Mouse (Mus musculus): Measurements from ENCODE around the gene Ttll6. TPM values are rescaled to one million over a fixed set of nuclear protein-coding genes. Genes with fewer than 3 reads are reported as not detected.

Ttll6 gene
- polyA plus RNA-seq, 1 experiment from 2014 or later = not detected

- no peaks in the 10 kb centered on the region for H3K4me1 ChIP-seq
- H3K27me3 ChIP-seq (replicated peaks) = peaks cover 100% of the 10 kb centered on the region
- H3K9ac ChIP-seq = no peak overlapping the region
- under 1% methylated on average over 27 of the region's 27 CpGs for WGBS
- no peak overlapping the region for H3K4me3 ChIP-seq
- no peak overlapping the region for H3K27ac ChIP-seq (replicated peaks)
- no peak overlapping the region for H3K4me2 ChIP-seq
- peaks cover 3% of the 10 kb centered on the region; the same call in 1 of the 2 replicates for H3K9me3 ChIP-seq
- ATAC-seq (ENCODE audit: extremely low read depth, insufficient number of reproducible peaks, low FRiP score, low TSS enrichment) = no peak
- no peaks in the 10 kb centered on the region for H3K36me3 ChIP-seq
Measured at GRCm38 (mm10) chr11:96177546-96178174, 44.1 kb downstream of the Ttll6 start.

- under 1% methylated on average over 8 of the region's 8 CpGs for WGBS
- Histone ChIP-seq H3K9me3 (peaks cover 7% of the 10 kb centered on the region; the same call in 1 of the 2 replicates), H3K4me2 (no peak overlapping the region), H3K36me3 (no peaks in the 10 kb centered on the region), H3K27ac (replicated peaks) (no peak overlapping the region), H3K4me1 (no peaks in the 10 kb centered on the region), H3K9ac (no peak overlapping the region), H3K27me3 (replicated peaks) (peaks cover 100% of the 10 kb centered on the region), H3K4me3 (no peak overlapping the region)
- no peak for ATAC-seq (ENCODE audit: extremely low read depth, insufficient number of reproducible peaks, low FRiP score, low TSS enrichment)
Measured at GRCm38 (mm10) chr11:96178356-96178755, 44.8 kb downstream of the Ttll6 start.

- Histone ChIP-seq H3K9ac (no peak overlapping the region), H3K4me2 (no peak overlapping the region), H3K4me1 (no peaks in the 10 kb centered on the region), H3K27me3 (replicated peaks) (peaks cover 100% of the 10 kb centered on the region), H3K36me3 (no peaks in the 10 kb centered on the region), H3K9me3 (peaks cover 7% of the 10 kb centered on the region; the same call in 1 of the 2 replicates), H3K27ac (replicated peaks) (no peak overlapping the region), H3K4me3 (no peak overlapping the region)
- no peak for ATAC-seq (ENCODE audit: extremely low read depth, insufficient number of reproducible peaks, low FRiP score, low TSS enrichment)
- WGBS = 0% methylated on average over 6 of the region's 6 CpGs
Measured at GRCm38 (mm10) chr11:96178911-96179503, 45.4 kb downstream of the Ttll6 start.

GRCm38 (mm10) chr11:96181061-96181460 is 47.5 kb downstream of the Ttll6 start:
- H3K4me3 ChIP-seq = no peak overlapping the region
- 24% methylated on average over 4 of the region's 4 CpGs for WGBS
- H3K4me2 ChIP-seq = no peak overlapping the region
- peaks cover 7% of the 10 kb centered on the region; the same call in 1 of the 2 replicates for H3K9me3 ChIP-seq
- no peaks in the 10 kb centered on the region for H3K36me3 ChIP-seq
- no peak for ATAC-seq (ENCODE audit: extremely low read depth, insufficient number of reproducible peaks, low FRiP score, low TSS enrichment)
- no peaks in the 10 kb centered on the region for H3K4me1 ChIP-seq
- H3K27ac ChIP-seq (replicated peaks) = no peak overlapping the region
- no peak overlapping the region for H3K9ac ChIP-seq
- peaks cover 100% of the 10 kb centered on the region for H3K27me3 ChIP-seq (replicated peaks)

- ATAC-seq (ENCODE audit: extremely low read depth, insufficient number of reproducible peaks, low FRiP score, low TSS enrichment) = no peak
- H3K9me3 ChIP-seq = peaks cover 7% of the 10 kb centered on the region; the same call in 1 of the 2 replicates
- no peaks in the 10 kb centered on the region for H3K36me3 ChIP-seq
- H3K4me1 ChIP-seq = no peaks in the 10 kb centered on the region
- H3K27me3 ChIP-seq (replicated peaks) = peaks cover 100% of the 10 kb centered on the region
- H3K27ac ChIP-seq (replicated peaks) = no peak overlapping the region
- no peak overlapping the region for H3K4me2 ChIP-seq
- H3K4me3 ChIP-seq = no peak overlapping the region
- H3K9ac ChIP-seq = no peak overlapping the region
Measured at GRCm38 (mm10) chr11:96184233-96184632, 50.6 kb downstream of the Ttll6 start.

GRCm38 (mm10) chr11:96187321-96187720 is 53.7 kb downstream of the Ttll6 start:
- Histone ChIP-seq H3K27ac (replicated peaks) (no peak overlapping the region), H3K9ac (no peak overlapping the region), H3K4me2 (no peak overlapping the region), H3K27me3 (replicated peaks) (peaks cover 100% of the 10 kb centered on the region), H3K9me3 (peaks cover 7% of the 10 kb centered on the region; the same call in 1 of the 2 replicates), H3K36me3 (no peaks in the 10 kb centered on the region), H3K4me3 (no peak overlapping the region), H3K4me1 (0 out of 2 replicates have a peak, but pooled peaks cover 3% of the 10 kb centered on the region)
- 29% methylated on average over 4 of the region's 4 CpGs for WGBS
- no peak for ATAC-seq (ENCODE audit: extremely low read depth, insufficient number of reproducible peaks, low FRiP score, low TSS enrichment)

- no peaks in the 10 kb centered on the region for H3K36me3 ChIP-seq
- WGBS = under 1% methylated on average over 28 of the region's 28 CpGs
Measured at GRCm38 (mm10) chr11:96189810-96190522, 56.4 kb downstream of the Ttll6 start.

GRCm38 (mm10) chr11:96191132-96191531 is 57.5 kb downstream of the Ttll6 start:
- no peak for ATAC-seq (ENCODE audit: extremely low read depth, insufficient number of reproducible peaks, low FRiP score, low TSS enrichment)
- H3K27ac ChIP-seq (replicated peaks) = no peak overlapping the region
- no peak overlapping the region for H3K4me2 ChIP-seq
- H3K4me3 ChIP-seq = no peak overlapping the region
- no peaks in the 10 kb centered on the region for H3K36me3 ChIP-seq
- H3K9me3 ChIP-seq = no peaks in the 10 kb centered on the region
- H3K9ac ChIP-seq = no peak overlapping the region
- peaks cover 100% of the 10 kb centered on the region for H3K27me3 ChIP-seq (replicated peaks)
- WGBS = 4% methylated on average over 5 of the region's 5 CpGs
- peaks cover 10% of the 10 kb centered on the region; the same call in 1 of the 2 replicates for H3K4me1 ChIP-seq

More at GRCm38 (mm10) chr11:96189810-96190522, 56.4 kb downstream of the Ttll6 start:
- Histone ChIP-seq H3K9me3 (no peaks in the 10 kb centered on the region), H3K27me3 (replicated peaks) (peaks cover 100% of the 10 kb centered on the region), H3K9ac (no peak overlapping the region), H3K4me3 (0 out of 2 replicates have a peak overlapping the region, but pooled peaks have one; percentile 9), H3K4me2 (no peak overlapping the region), H3K27ac (replicated peaks) (no peak overlapping the region), H3K4me1 (peaks cover 10% of the 10 kb centered on the region; the same call in 1 of the 2 replicates)
- no peak for ATAC-seq (ENCODE audit: extremely low read depth, insufficient number of reproducible peaks, low FRiP score, low TSS enrichment)

GRCm38 (mm10) chr11:96193521-96194400 is 60.2 kb downstream of the Ttll6 start, which contains the start of gene Hoxb13:
Gene Hoxb13 (plus strand): TSS chr11:96194316.
- Histone ChIP-seq H3K9me3 (no peaks in the 10 kb centered on the region), H3K4me3 (peak within 1 kb of the TSS; percentile 29), H3K4me1 (peaks cover 10% of the 10 kb centered on the region; the same call in 1 of the 2 replicates), H3K27me3 (replicated peaks) (peaks cover 100% of the 10 kb centered on the region), H3K27ac (replicated peaks) (no peak within 1 kb of the TSS), H3K36me3 (no peaks in the 10 kb centered on the region), H3K9ac (no peak within 1 kb of the TSS), H3K4me2 (peak within 1 kb of the TSS; percentile 46)
- ATAC-seq (ENCODE audit: extremely low read depth, insufficient number of reproducible peaks, low FRiP score, low TSS enrichment) = no peak
- 1% methylated on average over 35 of the region's 35 CpGs for WGBS

GRCm38 (mm10) chr11:96194401-96194710 is 60.8 kb downstream of the Ttll6 start:
- ATAC-seq (ENCODE audit: extremely low read depth, insufficient number of reproducible peaks, low FRiP score, low TSS enrichment) = no peak
- Histone ChIP-seq H3K4me2 (peak overlapping the region; percentile 46), H3K4me3 (peak overlapping the region; percentile 29), H3K36me3 (no peaks in the 10 kb centered on the region), H3K9me3 (no peaks in the 10 kb centered on the region), H3K9ac (no peak overlapping the region), H3K4me1 (peaks cover 10% of the 10 kb centered on the region; the same call in 1 of the 2 replicates), H3K27me3 (replicated peaks) (peaks cover 100% of the 10 kb centered on the region), H3K27ac (replicated peaks) (no peak overlapping the region)
- 3% methylated on average over 10 of the region's 10 CpGs for WGBS

Measured in heart, embryonic 13.5 days (tissue).